Mouse (Mus musculus): ENCODE results near the gene Grap2.
"Not testable (repeated sequence)": the region's sequence is repeated elsewhere in the genome, so short reads cannot be mapped to it uniquely, and the experiment has no call there.

Gene Grap2

DNA sequence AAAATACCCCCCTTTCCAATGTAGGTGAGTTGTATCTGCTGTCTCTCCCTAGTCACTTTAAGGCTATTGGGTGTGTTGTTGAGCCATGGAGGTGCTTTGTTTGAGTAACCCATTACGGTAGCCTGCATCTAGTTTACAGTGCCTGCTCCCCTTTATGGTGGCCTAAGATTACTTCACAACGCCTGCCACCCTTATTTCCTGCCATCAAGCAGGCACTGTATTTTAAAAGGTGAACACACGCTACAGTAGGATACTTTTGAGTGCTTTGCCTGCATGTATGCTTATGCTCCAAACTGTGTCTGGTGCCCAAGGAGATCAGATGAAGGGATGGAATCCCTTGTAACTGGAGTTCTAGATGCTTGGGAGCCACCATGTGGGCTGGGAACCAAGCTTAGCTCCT, 5.3 kb upstream of the Grap2 start:
- no peak for DNase-seq (ENCODE audit: low spot score)

- no peak for DNase-seq (ENCODE audit: low spot score)
Observed at GRCm38 (mm10) chr15:80567731-80568130, 4.7 kb upstream of the Grap2 start.

DNA sequence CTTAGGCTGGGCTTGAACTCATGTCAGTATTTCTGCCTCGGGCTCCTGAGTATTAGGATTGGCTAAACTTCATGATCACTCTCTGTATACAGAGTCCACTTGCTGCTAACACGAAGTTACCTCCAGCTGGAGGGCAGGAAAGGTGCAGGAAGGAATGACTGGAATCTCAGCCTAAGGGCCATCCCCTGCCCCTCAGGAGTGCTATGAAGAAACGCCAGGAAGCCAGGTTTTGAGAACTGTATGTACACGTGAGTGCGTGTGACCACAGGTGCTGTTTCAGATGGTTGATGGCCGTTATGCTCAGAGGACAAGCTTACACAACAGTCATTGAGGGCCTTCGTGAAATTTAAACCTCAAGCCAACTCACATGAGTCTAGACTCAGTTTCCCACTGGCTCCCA, 3.2 kb upstream of the Grap2 start:
- DNase-seq (ENCODE audit: low spot score) = no peak

DNA sequence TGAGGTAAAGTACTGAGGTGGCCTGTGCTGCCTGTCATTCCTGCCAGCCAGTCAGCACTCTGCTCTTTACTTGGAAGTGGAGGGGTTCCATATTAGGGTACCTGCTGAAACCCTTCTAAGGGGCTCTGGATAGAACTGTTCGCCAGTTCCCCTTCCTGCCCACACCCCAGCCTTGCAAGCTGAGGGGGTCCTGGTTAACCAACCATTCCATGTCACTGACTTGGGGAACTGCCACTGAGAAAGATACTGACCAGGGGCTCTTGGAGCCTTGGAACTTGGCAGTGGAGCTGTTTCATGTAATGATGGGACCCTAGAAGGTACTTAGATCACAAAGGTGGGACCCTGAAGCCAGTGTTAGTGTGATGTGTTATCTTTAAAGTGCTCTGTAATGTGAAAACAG, 2.2 kb upstream of the Grap2 start:
- DNase-seq (ENCODE audit: low spot score) = no peak

DNA sequence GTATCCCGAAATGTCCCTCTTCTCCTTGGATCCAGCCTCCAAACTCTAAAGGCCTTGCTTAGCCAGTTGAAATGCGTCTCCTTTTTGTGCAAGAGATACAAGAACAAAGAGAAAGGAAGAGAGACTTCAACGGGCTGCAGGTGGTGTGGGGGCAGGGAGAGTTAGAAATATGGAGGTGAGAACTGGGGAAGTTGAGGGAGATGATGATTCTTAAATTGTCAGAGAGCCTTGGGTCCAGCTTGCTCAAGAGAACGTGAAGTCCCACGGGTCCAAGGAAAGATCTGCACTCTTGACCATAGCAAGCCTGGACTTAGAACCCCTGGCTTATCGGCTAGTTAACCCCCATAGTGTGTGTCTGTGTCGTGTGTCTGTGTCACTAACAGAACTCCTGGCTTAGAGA, 783 bp upstream of the Grap2 start:
- DNase-seq (ENCODE audit: low spot score) = no peak

DNA sequence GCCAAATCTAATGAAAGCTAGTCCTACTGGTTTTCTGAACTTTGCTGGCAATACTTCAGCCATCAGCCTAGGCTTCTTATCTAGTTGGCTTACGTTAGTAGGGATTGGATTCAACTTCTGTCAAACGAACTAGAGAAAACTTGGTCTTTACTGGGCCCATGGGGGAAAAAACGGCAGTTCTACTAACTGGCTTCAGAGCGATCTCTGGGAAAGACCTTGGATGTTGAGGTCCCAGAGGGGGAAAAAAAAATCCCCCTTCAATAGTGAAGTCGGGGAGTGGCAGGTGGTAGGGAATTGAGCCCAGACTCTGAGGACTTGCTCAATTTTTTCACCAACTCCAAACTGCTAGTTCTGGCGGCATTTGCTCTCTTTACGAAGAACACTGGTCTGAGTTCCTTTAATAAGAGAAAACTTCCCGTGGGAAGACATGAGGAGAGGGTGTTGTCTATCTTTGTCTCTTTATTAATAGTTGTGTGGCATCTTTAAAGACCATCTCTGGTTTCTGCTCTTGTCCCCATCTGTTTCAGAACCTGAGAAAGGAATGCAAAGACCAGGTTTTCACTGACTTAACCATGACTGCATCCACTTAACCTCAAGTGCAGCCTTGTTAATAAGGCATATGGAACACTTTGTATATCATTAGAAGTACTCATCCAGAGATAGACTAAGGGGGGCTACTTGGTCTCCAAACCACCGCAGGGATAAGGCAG, 572 bp downstream of the Grap2 start:
- DNase-seq (ENCODE audit: low spot score) = no peak

- no peak for DNase-seq (ENCODE audit: low spot score)
Observed at GRCm38 (mm10) chr15:80574211-80575040, 2.0 kb downstream of the Grap2 start.

GRCm38 (mm10) chr15:80575817-80576370, 3.5 kb downstream of the Grap2 start:
- no peak for DNase-seq (ENCODE audit: low spot score)

DNA sequence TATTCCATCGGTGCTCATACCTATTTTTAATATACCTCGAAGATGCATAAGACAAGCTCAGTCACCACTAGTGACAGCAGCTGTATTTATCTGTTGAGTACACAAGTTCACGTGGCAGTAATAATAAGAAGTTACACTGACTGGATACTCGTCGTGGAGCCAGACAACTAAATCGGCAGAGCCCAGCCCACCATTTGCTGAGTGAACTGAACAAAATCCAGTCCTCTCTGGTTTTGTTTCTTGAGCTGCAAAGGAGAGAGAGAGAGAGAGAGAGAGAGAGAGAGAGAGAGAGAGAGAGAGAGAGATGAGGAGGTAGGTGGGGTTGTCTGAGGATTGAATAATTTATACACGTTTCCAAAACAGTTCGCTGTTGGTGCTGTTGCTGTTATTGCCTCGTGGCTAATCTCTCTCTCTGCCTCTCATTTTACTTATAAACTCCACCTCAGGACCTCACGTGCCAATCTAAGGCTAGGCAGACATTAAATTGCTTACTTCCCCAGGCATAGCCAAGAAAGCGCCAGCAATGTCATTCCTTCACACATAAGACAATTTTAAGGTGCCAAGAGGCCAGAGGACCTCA, 4.1 kb downstream of the Grap2 start:
- no peak for DNase-seq (ENCODE audit: low spot score)

- DNase-seq (ENCODE audit: low spot score) = no peak
Observed at GRCm38 (mm10) chr15:80577166-80577960, 5.0 kb downstream of the Grap2 start.

- DNase-seq (ENCODE audit: low spot score) = no peak
Observed at GRCm38 (mm10) chr15:80579121-80579520, 6.7 kb downstream of the Grap2 start.

GRCm38 (mm10) chr15:80580585-80580984, 8.2 kb downstream of the Grap2 start:
- not testable (repeated sequence) for DNase-seq (ENCODE audit: low spot score)

DNA sequence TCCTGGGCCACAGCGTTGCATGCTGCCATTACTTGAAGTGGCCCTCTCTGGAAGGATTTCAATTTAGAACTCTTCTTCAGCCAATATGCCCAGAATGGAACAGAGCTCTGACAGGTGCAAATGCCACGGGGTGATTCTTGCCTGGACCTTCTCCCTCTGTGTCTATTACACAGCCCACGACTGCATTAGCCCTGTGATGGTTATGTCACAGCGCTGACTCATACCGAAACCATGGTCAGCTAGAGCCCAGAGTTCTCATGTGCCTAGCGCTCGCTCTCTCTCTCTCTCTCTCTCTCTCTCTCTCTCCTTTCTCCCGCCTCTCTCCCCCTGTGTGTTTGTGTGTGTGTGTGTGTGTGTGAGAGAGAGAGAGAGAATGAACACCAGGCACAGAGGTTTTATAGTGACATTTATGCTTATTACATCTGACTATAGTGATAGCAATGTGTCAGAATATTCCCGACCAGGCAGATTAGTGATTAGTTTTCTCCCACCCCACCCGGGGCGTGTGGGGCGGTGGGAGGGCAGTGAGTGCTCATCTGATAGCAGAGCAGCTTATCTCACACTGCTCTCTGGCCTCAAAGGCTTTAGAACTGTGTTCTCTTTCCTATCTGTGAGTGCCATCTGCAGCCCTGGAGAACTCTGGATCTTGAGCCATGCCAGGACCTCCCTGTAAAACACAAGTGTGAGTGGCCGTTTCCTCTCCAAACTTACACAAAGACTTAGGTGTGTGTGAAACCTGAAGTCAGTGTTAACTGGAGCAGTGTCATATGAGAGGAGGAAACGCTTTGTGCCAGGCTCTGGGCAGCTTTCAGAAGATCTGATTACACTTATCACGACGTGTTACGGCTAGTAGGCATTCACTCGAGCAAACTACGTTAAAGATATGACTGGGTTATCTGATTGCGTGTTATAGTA, 10.4 kb downstream of the Grap2 start:
- DNase-seq (ENCODE audit: low spot score) = no peak

DNA sequence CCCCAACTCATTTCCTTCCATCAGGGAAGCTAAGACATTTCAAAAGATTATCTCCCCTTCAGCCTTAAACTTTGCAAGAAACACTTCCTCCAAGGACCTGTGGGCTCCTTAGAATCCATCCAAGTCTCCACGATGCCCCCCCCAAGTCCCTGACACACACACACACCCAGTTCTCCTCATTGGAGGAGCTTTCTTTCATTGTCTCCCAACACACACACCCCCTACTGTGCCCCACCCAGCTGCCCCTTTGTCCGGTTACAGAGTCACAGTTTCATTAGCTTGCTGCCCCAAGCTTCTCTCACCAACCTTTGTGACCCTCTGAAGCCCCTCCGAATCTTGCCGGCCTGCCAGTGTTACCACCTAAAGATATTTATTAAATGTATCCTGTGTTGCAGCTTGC, 13.9 kb downstream of the Grap2 start:
- DNase-seq (ENCODE audit: low spot score) = no peak

DNA sequence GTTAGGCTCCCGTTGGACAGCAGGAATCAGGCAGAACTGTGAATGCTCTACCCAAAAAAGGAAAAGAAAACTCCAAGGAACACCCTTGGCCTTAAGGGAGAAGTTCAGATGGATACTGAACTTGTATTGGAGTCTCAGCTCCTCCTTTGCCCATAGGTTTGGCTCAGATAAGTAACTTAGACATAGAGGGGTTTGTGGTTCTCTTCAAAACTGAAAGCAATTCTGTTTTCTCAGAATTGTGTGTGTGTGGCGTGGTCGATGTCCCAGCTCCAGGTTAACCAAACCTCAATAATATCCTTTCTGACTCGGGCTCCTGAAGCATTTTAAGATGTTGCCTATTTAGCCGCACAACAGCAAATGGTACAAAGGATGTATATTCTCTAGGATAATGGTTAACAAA, 18.2 kb downstream of the Grap2 start:
- no peak for DNase-seq (ENCODE audit: low spot score)

- DNase-seq (ENCODE audit: low spot score) = no peak
Observed at GRCm38 (mm10) chr15:80592737-80593136, 20.3 kb downstream of the Grap2 start.

- no peak for DNase-seq (ENCODE audit: low spot score)
Observed at GRCm38 (mm10) chr15:80593877-80594276, 21.5 kb downstream of the Grap2 start.

GRCm38 (mm10) chr15:80598750-80599149, 26.4 kb downstream of the Grap2 start:
- DNase-seq (ENCODE audit: low spot score) = no peak

GRCm38 (mm10) chr15:80599213-80599750, 26.9 kb downstream of the Grap2 start:
- DNase-seq (ENCODE audit: low spot score) = peak; percentile 66

DNA sequence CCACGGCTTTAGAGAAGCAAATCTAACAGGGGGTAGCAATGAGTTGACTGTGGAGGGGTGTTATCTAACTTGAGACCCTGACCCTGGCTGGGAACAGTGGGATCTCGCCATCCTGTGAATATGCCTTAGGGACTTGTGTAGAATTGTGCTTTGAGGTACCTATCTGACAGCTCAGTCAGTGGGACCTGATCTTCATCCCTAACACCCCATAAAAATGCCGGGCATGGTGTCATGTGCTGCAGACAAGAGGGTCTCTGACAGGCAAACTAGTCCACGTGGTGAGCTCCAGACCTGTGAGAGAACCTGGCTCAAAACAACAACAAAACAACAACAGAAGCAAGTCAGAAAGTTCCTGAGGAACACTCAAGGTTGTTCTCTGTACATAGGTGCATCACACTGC, 27.4 kb downstream of the Grap2 start:
- DNase-seq (ENCODE audit: low spot score) = no peak

- DNase-seq (ENCODE audit: low spot score) = no peak
Observed at GRCm38 (mm10) chr15:80601456-80601855, 29.1 kb downstream of the Grap2 start.

Measured in c-Kit-positive CD71-positive TER-119-positive erythroid progenitor cells, embryonic 14.5 days (primary cell).